Mouse (Mus musculus) T-cell, adult 2 months (primary cell): Measurements from ENCODE around the gene Crybg2.

Experiments used
- DNase-seq: peaks from one replicate; pipeline ENCODE4 v3.0.0; 2022; ENCODE audit warnings: low spot score

The Crybg2 gene

GRCm38 (mm10) chr4:134120192-134120805 is 59.7 kb downstream of the Crybg2 start:
- DNase-seq, result no peak

DNA sequence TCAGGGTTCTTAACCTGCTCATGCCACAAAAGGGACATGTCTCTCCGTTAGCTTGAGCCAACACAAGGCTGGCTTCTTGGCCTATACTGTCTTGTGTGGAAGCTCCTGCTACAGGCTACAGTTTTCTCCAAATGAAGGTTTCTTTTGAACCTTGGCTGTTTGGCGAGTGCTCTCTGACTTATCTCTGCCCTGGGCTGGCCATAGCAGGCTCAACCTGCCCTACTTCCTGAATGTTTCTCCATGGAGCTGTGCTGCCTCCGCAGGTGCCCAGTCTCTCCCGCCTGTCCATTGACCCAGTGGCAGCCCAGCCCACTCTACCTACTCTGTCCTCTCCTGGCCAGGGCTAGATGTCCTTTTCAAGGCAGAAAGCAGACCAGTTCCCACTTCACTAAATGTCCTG is 60.3 kb downstream of the Crybg2 start:
- DNase-seq, result no peak

GRCm38 (mm10) chr4:134121571-134121970 is 61.0 kb downstream of the Crybg2 start:
- peak; percentile 66 for DNase-seq

GRCm38 (mm10) chr4:134122281-134122680 is 61.7 kb downstream of the Crybg2 start:
- no peak for DNase-seq

GRCm38 (mm10) chr4:134123147-134123546 is 62.5 kb downstream of the Crybg2 start:
- no peak for DNase-seq

- peak; percentile 74 for DNase-seq
These were observed 63.3 kb downstream of the Crybg2 start for GRCm38 (mm10) chr4:134123680-134124551.

- DNase-seq, result no peak
These were observed 64.9 kb downstream of the Crybg2 start for GRCm38 (mm10) chr4:134125383-134126060.

- DNase-seq, result no peak
These were observed 65.9 kb downstream of the Crybg2 start for GRCm38 (mm10) chr4:134126300-134127120.

GRCm38 (mm10) chr4:134127121-134127455 is 66.5 kb downstream of the Crybg2 start:
- DNase-seq, result no peak

GRCm38 (mm10) chr4:134127793-134128192 is 67.2 kb downstream of the Crybg2 start:
- no peak for DNase-seq

DNA sequence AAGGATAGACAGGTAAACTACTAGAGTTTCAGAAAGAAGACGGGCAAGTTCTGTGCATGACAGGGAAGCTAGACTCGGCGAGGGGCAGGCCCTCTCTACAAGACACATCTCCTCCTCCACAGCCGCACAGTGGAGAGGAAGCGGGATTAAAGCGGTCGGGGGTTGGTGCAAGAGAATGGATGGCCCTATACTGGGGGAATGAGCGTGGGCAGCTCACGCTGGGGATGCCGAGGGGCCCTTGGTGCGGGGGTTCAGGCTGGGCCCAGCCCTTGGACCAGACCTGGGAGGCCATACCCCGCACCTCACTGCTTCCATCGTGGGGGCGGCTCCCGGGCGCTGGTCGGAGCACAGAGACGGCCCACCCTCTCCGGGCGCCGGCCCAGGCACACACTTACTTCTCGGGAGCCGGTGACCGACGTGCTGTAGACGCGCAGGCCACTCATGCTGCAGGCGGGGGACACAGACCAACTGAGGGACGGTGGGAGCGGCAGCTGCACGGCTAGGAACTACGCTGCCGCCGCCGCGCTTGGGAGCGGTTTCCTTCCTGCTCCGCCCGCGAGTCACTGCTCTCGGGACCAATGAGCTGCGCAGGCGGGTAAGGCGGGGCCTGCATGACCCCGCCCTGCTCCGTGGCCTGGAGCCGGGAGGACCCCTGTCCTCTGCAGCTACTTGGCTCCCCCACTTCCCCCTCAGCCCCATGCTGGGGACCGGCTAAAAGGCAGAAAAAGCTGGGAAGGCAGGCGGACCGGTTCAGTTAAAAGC is 67.8 kb downstream of the Crybg2 start, which contains the start of gene Sh3bgrl3:
Gene Sh3bgrl3 (minus strand): TSS at position 569 of the 762 bp plus-strand sequence.
- peak; percentile 80 for DNase-seq

DNA sequence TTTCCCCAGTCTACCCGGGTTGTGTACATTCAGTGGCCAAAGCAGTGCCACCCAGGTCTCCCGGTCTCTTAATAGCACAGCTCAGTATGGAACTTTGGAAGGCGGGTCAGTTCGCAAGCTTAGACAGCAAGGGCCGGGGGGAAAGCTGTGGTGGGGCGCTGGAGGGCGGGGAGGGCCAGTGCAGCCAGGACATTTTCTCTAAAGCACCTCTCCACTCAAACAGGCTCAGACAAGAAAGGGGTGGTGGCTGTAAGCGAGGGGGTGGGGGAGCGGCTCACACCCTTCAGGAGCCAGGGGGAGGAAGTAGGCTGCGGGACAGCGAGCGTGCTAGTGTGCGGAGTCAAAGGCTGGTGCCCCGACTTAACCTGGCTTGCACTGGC is 68.4 kb downstream of the Crybg2 start:
- peak; percentile 54 for DNase-seq

DNA sequence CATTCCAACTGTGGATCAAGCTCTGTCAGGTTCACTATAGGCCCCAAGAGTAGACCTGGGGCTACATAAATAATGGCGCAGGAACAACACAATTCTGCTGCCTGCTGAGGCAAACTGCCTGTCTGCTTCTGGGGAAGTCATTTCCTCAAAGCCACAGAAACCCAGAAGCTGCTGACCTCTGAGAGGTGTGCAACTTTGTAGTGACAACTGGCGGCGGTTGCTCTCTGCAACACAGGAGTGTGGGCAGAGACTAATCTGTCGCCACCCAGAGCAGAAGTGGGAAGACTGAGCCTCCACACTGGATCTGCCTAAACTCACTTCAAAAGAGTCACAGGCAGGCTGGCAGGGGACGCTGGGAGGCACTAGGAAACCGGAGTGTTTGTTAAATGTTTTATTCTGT is 68.9 kb downstream of the Crybg2 start:
- DNase-seq, result no peak

- no peak for DNase-seq
These were observed 71.5 kb downstream of the Crybg2 start for GRCm38 (mm10) chr4:134132117-134132516.

- no peak for DNase-seq
These were observed 72.0 kb downstream of the Crybg2 start for GRCm38 (mm10) chr4:134132519-134133095.

DNA sequence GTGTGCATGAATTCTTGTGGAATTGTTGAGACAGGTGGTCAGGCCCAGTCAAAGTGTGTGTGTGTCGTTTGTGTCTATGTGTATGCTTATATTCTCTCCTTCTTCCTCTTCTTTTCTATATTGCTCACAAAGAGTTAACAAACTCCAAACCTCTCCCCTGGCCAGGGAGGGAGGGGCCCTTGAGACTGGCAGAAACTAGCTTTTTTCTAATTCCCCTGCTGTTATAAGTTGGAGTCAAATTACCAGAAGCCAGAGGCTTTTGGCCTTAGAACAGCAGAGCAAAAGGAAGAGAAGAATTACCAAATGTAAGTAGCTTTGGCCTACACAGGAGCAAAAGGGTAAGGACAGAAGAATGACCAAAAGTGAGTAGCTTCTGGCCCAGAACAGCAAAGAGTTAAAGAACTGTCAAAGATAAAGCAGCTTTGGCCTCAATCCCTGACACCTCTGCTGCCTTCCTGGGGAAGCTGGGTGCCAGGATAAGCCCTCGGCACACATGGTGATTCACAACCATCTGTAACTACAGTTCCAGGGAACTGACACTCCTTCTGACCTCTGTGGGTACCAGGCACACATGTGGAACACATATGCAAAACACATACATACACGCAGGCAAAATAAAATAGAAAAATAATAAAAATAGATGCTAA is 75.8 kb downstream of the Crybg2 start:
- DNase-seq, result no peak

DNA sequence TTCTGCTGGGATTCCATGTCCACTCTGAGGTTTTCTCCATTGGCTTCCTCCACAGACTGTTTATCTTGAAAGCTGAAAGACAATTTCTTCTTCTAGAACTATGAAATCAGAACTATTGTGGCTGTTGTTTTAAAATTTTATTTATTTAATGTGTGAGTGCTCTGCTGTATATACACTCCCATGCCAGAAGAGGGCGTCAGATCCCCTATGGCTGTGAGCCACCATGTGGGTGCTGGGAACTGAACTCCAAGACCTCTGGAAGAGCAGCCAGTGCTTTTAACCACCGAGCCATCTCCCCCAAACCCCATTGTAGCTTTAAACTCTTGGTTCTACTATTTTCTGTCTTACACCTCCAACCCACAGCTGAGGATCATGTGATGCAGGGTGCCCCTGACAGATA is 78.2 kb downstream of the Crybg2 start:
- DNase-seq, result no peak
